Mouse (Mus musculus): ENCODE measurements around the gene Ccnt1. TPM values are rescaled to one million over a fixed set of nuclear protein-coding genes. Genes with fewer than 3 reads are reported as not detected.

The Ccnt1 gene
- total RNA-seq (2021) = 10 to 100 TPM; 45.5 to 45.9 TPM

GRCm38 (mm10) chr15:98570873-98571538 lies at the start of gene Ccnt1, which contains the start of gene 4930415O20Rik:
Gene Ccnt1 (minus strand): TSS chr15:98570923.
Gene 4930415O20Rik (plus strand): TSS chr15:98571004.
- intact Hi-C loops (cut with DNase I) = loop anchor here (10.0 kb wide), 1 partner anchor 224 kb away; no protein-coding TSS in a partner anchor
- no peak for DNase-seq (ENCODE audit: low spot score in 2 of 2)

GRCm38 (mm10) chr15:98617176-98617537 lies 46.4 kb upstream of the Ccnt1 start:
- DNase-seq (ENCODE audit: low spot score in 2 of 2) = peak; percentile 70 to 72
- intact Hi-C loops (cut with DNase I) = loop anchor here (1.0 to 5.0 kb wide), 2 partner anchors 37 to 105 kb away; no protein-coding TSS in a partner anchor

GRCm38 (mm10) chr15:98616362-98617175 lies 45.8 kb upstream of the Ccnt1 start:
- DNase-seq (ENCODE audit: low spot score in 2 of 2) = no peak
- intact Hi-C loops (cut with DNase I) = loop anchor here (1.0 to 5.0 kb wide), 2 partner anchors 36 to 104 kb away; no protein-coding TSS in a partner anchor

GRCm38 (mm10) chr15:98615751-98616150 lies 45.0 kb upstream of the Ccnt1 start:
- intact Hi-C loops (cut with DNase I) = loop anchor here (5.0 kb wide), 1 partner anchor 103 kb away; no protein-coding TSS in a partner anchor
- no peak for DNase-seq (ENCODE audit: low spot score in 2 of 2)

DNA sequence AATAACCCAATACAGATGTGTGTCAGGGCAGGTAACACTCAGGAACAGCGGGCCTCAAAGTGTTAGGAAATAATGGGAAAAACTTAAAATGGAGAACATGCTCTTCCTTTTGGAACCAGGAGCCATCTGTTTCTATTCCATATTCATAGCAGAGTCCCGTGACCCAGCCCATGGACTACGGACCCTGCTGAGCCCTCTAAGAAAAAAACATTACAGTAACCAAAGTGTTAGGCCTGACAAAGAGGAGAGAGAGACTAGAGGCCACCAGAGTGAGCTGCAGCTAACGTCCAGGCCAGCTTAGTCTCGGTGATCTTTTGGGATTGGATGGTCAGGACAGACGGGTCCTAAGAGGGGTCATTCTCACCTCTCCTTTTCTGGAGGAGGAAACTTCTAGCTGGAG lies 44.2 kb upstream of the Ccnt1 start:
- no peak for DNase-seq (ENCODE audit: low spot score in 2 of 2)
- intact Hi-C loops (cut with DNase I) = loop anchor here (5.0 kb wide), 1 partner anchor 103 kb away; no protein-coding TSS in a partner anchor

DNA sequence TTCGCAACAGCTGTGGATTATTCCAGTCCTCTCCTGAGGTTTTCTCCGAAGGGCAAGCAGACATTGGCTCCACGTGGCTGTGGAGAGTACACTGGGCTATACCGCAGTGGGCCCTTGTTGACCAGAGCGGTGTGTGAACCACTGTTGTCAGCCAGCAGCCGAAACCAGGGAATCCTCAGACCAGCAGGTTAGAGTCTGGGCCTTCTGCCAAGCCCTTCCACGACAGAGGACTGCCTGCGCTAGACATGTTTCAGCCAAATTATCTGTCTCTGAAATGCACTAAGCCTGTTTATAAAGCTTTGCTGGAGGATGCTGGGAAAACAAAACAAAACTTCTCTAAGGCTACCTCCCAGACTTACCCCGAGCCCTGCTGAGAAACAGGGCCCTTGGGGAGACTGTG lies 43.8 kb upstream of the Ccnt1 start:
- no peak for DNase-seq (ENCODE audit: low spot score in 2 of 2)
- intact Hi-C loops (cut with DNase I) = no loop called here

- intact Hi-C loops (cut with DNase I) = no loop called here
- DNase-seq (ENCODE audit: low spot score in 2 of 2) = no peak
These were observed 41.5 kb upstream of the Ccnt1 start for GRCm38 (mm10) chr15:98612229-98612628.

GRCm38 (mm10) chr15:98610131-98610633 lies 39.5 kb upstream of the Ccnt1 start:
- no peak for DNase-seq (ENCODE audit: low spot score in 2 of 2)
- intact Hi-C loops (cut with DNase I) = no loop called here

GRCm38 (mm10) chr15:98609331-98610130 lies 38.8 kb upstream of the Ccnt1 start, which contains the start of gene Adcy6:
Gene Adcy6 (minus strand): TSS chr15:98610076.
- intact Hi-C loops (cut with DNase I) = no loop called here

DNA sequence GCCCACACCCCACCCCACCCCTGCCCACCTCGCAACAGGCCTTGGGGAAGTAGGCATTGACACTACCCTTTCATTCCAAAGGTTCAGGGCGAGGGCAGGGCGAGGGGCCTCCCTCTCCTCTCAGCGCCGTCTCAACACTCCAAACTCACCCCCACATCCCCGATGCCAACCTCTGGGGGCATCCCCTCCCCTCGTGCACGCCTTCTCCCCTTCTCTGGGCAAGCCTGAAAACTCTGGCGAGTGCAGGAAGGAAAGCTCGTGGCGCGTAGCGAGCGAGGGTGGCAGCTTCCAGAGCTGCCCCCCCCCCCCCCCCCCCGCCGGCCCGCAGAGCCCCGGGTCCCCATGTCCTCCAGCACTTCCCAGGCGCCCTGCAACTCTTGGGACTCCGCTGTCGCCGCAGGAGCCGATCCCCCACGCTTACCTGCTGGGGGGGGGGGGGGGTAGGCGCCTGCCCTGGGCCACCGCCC lies 38.1 kb upstream of the Ccnt1 start:
- intact Hi-C loops (cut with DNase I) = no loop called here
- DNase-seq (ENCODE audit: low spot score in 2 of 2) = no peak

More at GRCm38 (mm10) chr15:98609331-98610130, 38.8 kb upstream of the Ccnt1 start, which contains the start of gene Adcy6:
- DNase-seq (ENCODE audit: low spot score in 2 of 2) = peak; percentile 71 to 82

- no peak for DNase-seq (ENCODE audit: low spot score in 2 of 2)
- intact Hi-C loops (cut with DNase I) = no loop called here
These were observed 37.5 kb upstream of the Ccnt1 start for GRCm38 (mm10) chr15:98608058-98608783.

DNA sequence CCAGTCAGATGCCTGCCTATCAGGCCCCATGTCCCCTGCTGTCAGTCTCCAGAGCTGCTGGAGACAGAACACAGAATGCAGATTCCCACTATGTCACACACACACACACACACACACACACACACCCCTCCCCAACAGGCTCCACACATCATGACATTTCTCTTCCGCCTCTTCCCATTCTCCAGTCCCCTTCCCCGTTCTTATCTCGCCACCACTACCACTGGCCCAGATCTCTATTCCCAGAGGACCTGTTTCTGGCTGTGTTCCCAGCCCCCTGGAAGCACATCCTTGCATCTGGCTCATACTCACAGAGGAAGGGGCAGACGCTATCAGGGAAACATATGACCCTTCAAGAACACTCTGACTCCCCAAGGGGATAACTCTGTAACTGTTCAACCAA lies 36.8 kb upstream of the Ccnt1 start:
- DNase-seq (ENCODE audit: low spot score in 2 of 2) = no peak
- intact Hi-C loops (cut with DNase I) = no loop called here

DNA sequence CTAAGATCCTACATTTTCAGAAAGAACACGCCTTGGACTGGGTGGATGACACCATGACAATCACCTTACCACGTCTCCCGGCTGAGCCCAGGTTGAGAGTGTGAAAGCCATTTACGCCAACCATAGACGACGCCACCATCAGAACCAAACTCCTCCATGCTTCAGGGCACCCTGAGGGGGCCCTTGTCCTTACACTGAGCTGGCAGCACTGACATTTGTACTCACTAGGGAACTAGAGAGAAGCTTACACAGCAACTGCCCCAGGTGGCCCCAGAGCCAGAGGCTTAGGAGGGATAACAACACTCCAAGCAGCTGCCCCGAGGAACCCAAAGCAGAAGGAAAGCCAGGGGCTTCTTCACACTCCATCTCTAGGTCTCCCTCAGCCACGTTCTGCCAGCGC lies 36.0 kb upstream of the Ccnt1 start:
- DNase-seq (ENCODE audit: low spot score in 2 of 2) = no peak
- intact Hi-C loops (cut with DNase I) = no loop called here

DNA sequence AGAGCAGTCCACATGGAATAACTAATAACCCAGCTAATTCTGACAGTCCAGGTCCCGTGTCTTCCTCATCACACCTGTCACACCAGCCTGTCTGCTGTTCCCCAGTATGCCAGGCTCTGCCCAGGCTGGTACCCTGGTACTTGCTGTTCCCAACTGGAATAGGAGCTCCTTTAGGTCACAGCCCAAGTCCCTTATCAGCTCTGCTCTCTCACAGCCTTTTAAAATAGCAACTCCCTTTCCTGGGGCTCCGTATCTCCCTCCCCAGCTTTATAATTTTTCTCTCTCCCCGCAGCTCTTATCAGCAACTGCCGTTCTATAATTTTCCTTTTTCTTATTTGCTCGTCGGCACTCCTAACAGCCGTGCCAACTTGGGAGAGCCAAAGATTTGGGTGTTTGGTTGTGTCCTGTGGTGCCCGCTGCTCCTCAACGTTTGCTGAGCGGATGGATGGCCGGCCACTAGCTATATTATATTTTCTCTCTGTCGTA lies 35.4 kb upstream of the Ccnt1 start:
- no peak for DNase-seq (ENCODE audit: low spot score in 2 of 2)
- intact Hi-C loops (cut with DNase I) = no loop called here

DNA sequence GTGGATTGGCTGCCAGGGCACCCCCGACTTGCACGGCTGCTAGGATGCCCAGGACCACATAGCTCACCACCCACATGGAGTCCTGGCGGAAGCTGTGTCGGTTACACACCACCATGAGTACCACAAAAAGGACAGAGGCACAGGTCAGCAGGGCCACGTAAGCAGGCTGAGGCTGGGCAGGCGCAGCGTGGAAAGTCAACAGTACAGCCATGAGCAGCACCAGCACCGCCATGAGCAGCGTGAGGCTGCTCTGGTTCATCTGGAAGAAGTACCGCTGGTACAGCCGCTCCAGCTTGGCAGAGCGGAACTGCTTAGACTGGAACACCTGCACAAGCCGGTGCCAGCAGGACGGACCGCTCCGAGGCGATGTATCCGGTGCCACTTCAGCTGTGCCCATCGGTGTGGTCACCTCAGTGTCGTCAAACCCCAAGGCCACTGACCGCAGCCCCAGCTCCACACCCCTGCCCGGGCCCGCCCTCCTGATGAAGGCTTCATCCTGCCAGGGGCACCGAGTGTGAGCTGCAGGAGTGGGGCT lies 33.4 kb upstream of the Ccnt1 start:
- intact Hi-C loops (cut with DNase I) = no loop called here
- DNase-seq (ENCODE audit: low spot score in 2 of 2) = no peak

DNA sequence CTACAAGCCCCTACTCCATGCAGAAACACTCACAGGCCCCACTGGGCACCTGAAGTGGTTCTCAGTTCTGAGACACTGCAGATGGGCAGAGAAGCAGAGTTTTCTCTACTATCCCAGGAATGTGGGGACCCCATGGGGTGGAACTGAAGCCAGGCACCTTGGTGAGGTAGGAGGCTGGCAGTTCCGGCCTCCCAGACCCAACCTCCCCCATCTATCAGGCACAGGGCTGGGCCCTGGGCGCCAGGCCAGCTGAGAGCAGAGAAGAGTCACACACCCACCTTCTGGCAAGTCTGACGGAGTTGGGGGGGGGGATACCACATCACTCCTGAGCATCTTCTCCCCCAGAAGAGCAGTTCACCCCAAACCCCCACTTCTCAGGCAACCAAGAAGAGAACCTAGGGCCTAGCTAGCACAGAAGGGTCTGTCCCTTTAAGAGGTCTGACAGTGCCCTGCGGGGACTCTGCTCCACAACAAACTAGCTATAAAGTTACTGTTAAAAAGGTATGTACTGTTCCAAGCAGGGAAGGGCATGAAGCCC lies 32.3 kb upstream of the Ccnt1 start:
- intact Hi-C loops (cut with DNase I) = no loop called here
- no peak for DNase-seq (ENCODE audit: low spot score in 2 of 2)

- DNase-seq (ENCODE audit: low spot score in 2 of 2) = no peak
- intact Hi-C loops (cut with DNase I) = no loop called here
These were observed 31.6 kb upstream of the Ccnt1 start for GRCm38 (mm10) chr15:98602191-98602881.

GRCm38 (mm10) chr15:98601832-98602190 lies 31.1 kb upstream of the Ccnt1 start:
- DNase-seq (ENCODE audit: low spot score in 2 of 2) = no peak
- intact Hi-C loops (cut with DNase I) = no loop called here

Measured in left cerebral cortex, postnatal 25 days (tissue).